Mouse (Mus musculus): Measurements from ENCODE around the gene Emg1. TPM values are rescaled to one million over a fixed set of nuclear protein-coding genes. Genes with fewer than 3 reads are reported as not detected.

Gene Emg1
- polyA plus RNA-seq, 1 experiment from 2014 or later: 93.9 TPM

DNA sequence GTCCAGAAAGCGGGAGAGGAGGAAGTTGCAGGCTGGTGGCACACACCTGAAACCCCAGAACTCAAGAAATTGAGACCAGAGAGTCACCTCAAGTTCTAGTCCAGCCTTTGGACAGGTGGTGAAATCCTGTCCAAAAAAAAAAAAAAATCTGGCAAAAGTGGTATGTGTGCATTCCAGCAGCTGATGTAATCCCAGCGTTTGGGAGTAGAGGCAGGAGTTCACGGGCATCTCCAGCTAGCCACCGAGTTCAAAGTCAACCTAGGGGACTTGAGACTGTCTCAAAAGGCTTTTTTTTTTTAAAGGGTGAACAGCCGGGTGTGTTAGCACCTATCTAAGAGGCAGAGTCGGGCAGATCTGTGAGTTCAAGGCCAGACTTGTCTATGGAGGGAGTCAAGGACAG, 35.8 kb downstream of the Emg1 start:
- DNase-seq (ENCODE audit: low spot score) (no peak), ATAC-seq (ENCODE audit: low FRiP score, low TSS enrichment) (no peak)
- Histone ChIP-seq H3K4me2 (replicated peaks; ENCODE audit: low read depth) (no peak overlapping the region), H3K9ac (ENCODE audit: low read length) (no peak overlapping the region), H3K36me3 (ENCODE audit: control insufficient read depth, insufficient read depth, low read length) (no peaks in the 10 kb centered on the region), H3K4me1 (replicated peaks; ENCODE audit: control insufficient read depth, insufficient read depth) (0 out of 2 replicates have a peak, but pooled peaks cover 3% of the 10 kb centered on the region), H3K9me3 (ENCODE audit: control insufficient read depth, low read length) (no peaks in the 10 kb centered on the region), H3K27me3 (ENCODE audit: control insufficient read depth, insufficient read depth, low read length) (no peaks in the 10 kb centered on the region), H3K27ac (replicated peaks) (no peak overlapping the region), H3K4me3 (ENCODE audit: low read depth, low read length) (no peak overlapping the region)
- WGBS: 78% methylated on average over 6 of the region's 6 CpGs
- TF ChIP-seq CTCF (IDR thresholded peaks at IDR 0.05; ENCODE audit: low read depth) (no peak), EP300 (optimal IDR thresholded peaks at IDR 0.05) (no peak)

DNA sequence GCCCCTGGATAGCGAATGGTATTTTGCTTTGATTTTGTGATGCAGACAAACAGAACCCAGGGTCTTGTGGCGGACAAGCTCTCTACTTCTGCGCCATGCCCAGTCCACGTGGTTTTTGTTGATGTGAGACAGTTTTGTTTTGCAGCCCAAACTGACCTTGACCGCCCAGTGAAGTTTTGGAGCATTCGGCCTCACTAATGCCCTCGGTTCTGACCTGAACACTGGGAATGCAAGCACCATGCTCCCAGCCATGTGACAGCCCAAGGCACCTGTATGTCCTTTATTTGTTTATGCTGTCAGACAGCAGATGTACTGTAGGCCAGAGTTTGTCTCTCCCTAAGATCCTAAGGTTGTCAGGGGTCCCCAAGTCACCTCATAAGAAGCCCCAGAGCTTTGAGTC, 37.4 kb downstream of the Emg1 start:
- no peaks in the 10 kb centered on the region for H3K9me3 ChIP-seq (ENCODE audit: control insufficient read depth, low read length)
- H3K9ac ChIP-seq (ENCODE audit: low read length): no peak overlapping the region
- DNase-seq (ENCODE audit: low spot score) (no peak), ATAC-seq (ENCODE audit: low FRiP score, low TSS enrichment) (no peak)
- TF ChIP-seq EP300 (optimal IDR thresholded peaks at IDR 0.05) (no peak), CTCF (IDR thresholded peaks at IDR 0.05; ENCODE audit: low read depth) (no peak)
- H3K27ac ChIP-seq (replicated peaks): no peak overlapping the region
- no peak overlapping the region for H3K4me3 ChIP-seq (ENCODE audit: low read depth, low read length)
- 92% methylated on average over 7 of the region's 7 CpGs for WGBS
- H3K36me3 ChIP-seq (ENCODE audit: control insufficient read depth, insufficient read depth, low read length): no peaks in the 10 kb centered on the region
- 0 out of 2 replicates have a peak, but pooled peaks cover 3% of the 10 kb centered on the region for H3K4me1 ChIP-seq (replicated peaks; ENCODE audit: control insufficient read depth, insufficient read depth)
- H3K4me2 ChIP-seq (replicated peaks; ENCODE audit: low read depth): no peak overlapping the region
- no peaks in the 10 kb centered on the region for H3K27me3 ChIP-seq (ENCODE audit: control insufficient read depth, insufficient read depth, low read length)

DNA sequence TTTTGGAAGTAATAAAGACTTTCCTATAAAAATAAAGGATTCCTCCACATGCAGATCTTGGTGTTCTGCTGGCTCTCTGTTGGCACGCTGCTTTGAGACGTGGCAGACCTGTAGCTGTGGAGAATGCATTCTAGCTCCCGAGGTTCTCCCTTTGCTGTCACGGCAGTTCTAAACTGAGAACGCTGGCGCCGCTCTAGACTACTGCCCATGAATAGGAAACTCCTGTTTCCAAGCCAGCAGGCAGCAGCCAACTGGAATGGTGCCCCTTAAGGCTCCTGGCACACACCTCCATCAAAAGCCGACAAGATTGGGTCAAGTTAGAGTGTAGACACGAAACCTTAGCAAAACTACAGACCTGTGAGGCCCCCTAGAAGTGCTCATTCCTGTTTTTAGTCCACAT, 38.4 kb downstream of the Emg1 start:
- no peak for ATAC-seq (ENCODE audit: low FRiP score, low TSS enrichment)
- H3K36me3 ChIP-seq (ENCODE audit: control insufficient read depth, insufficient read depth, low read length): no peaks in the 10 kb centered on the region
- no peak overlapping the region for H3K9ac ChIP-seq (ENCODE audit: low read length)
- WGBS: 83% methylated on average over 9 of the region's 9 CpGs
- no peak overlapping the region for H3K4me3 ChIP-seq (ENCODE audit: low read depth, low read length)
- no peaks in the 10 kb centered on the region for H3K9me3 ChIP-seq (ENCODE audit: control insufficient read depth, low read length)
- H3K27ac ChIP-seq (replicated peaks): no peak overlapping the region
- 0 out of 2 replicates have a peak, but pooled peaks cover 3% of the 10 kb centered on the region for H3K4me1 ChIP-seq (replicated peaks; ENCODE audit: control insufficient read depth, insufficient read depth)
- H3K27me3 ChIP-seq (ENCODE audit: control insufficient read depth, insufficient read depth, low read length): no peaks in the 10 kb centered on the region
- no peak overlapping the region for H3K4me2 ChIP-seq (replicated peaks; ENCODE audit: low read depth)
- no peak for DNase-seq (ENCODE audit: low spot score)
- TF ChIP-seq EP300 (optimal IDR thresholded peaks at IDR 0.05): no peak
- no peak for TF ChIP-seq CTCF (IDR thresholded peaks at IDR 0.05; ENCODE audit: low read depth)

DNA sequence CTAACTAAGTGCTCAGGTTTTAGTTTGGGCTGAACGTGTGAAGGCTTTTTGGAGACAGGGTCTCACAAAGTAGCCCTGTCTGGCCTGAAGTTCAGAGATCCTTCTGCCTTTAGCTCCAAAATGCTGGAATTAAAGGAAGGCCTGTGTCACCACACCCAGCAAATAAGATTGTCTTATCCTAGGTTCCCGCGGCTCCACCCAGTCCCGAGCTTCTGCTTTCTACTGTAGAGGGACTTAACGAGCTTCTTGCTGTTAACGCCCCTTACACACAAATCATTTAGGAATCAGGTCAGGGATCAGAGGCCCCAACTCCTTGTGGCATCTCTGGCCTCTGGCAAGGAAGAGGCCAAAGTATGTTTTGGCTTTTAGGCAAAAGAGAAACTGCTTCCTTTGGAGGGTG, 39.9 kb downstream of the Emg1 start:
- H3K36me3 ChIP-seq (ENCODE audit: control insufficient read depth, insufficient read depth, low read length): no peaks in the 10 kb centered on the region
- H3K27ac ChIP-seq (replicated peaks): no peak overlapping the region
- WGBS: 44% methylated on average over 6 of the region's 6 CpGs
- ATAC-seq (ENCODE audit: low FRiP score, low TSS enrichment) (no peak), DNase-seq (ENCODE audit: low spot score) (no peak)
- H3K4me1 ChIP-seq (replicated peaks; ENCODE audit: control insufficient read depth, insufficient read depth): 0 out of 2 replicates have a peak, but pooled peaks cover 3% of the 10 kb centered on the region
- no peak overlapping the region for H3K4me2 ChIP-seq (replicated peaks; ENCODE audit: low read depth)
- no peak overlapping the region for H3K4me3 ChIP-seq (ENCODE audit: low read depth, low read length)
- H3K9me3 ChIP-seq (ENCODE audit: control insufficient read depth, low read length): no peaks in the 10 kb centered on the region
- no peak overlapping the region for H3K9ac ChIP-seq (ENCODE audit: low read length)
- no peaks in the 10 kb centered on the region for H3K27me3 ChIP-seq (ENCODE audit: control insufficient read depth, insufficient read depth, low read length)
- TF ChIP-seq CTCF (IDR thresholded peaks at IDR 0.05; ENCODE audit: low read depth): no peak
- no peak for TF ChIP-seq EP300 (optimal IDR thresholded peaks at IDR 0.05)

DNA sequence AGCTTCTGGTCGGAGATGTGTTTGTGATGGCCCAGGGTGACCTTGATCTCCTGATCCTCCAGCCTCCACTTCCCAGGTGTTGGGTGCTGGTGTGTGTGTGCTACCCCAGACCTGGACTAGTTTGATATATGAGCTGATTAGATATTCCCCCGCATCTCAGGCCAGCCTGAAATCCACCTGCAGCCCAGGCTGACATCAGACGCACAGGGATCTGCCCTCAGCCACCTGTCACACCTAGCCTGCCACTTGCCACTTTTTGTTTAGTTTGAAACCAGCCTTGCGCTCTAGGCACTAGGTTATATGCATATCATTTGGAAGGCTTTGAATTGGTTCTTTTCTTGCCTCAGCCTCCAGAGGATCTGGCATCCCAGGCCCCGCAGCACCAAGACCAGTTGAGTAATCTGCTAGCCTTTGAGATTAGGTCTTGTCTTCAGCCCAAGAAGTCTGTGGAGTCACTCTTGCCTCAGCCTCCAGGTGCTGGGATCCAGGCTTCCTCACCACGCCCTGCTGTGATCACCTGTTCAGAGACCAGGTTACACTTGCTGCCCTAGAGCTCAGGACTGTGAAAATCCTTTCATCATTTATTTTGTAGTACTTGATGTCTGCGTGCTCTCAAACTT, 41.6 kb downstream of the Emg1 start:
- H3K27ac ChIP-seq (replicated peaks): no peak overlapping the region
- no peak overlapping the region for H3K4me3 ChIP-seq (ENCODE audit: low read depth, low read length)
- TF ChIP-seq EP300 (optimal IDR thresholded peaks at IDR 0.05) (no peak), CTCF (IDR thresholded peaks at IDR 0.05; ENCODE audit: low read depth) (no peak)
- H3K36me3 ChIP-seq (ENCODE audit: control insufficient read depth, insufficient read depth, low read length): no peaks in the 10 kb centered on the region
- H3K27me3 ChIP-seq (ENCODE audit: control insufficient read depth, insufficient read depth, low read length): no peaks in the 10 kb centered on the region
- ATAC-seq (ENCODE audit: low FRiP score, low TSS enrichment): no peak
- no peak for DNase-seq (ENCODE audit: low spot score)
- no peak overlapping the region for H3K4me2 ChIP-seq (replicated peaks; ENCODE audit: low read depth)
- 91% methylated on average over 7 of the region's 7 CpGs for WGBS
- H3K4me1 ChIP-seq (replicated peaks; ENCODE audit: control insufficient read depth, insufficient read depth): 0 out of 2 replicates have a peak, but pooled peaks cover 3% of the 10 kb centered on the region
- no peak overlapping the region for H3K9ac ChIP-seq (ENCODE audit: low read length)
- H3K9me3 ChIP-seq (ENCODE audit: control insufficient read depth, low read length): no peaks in the 10 kb centered on the region

DNA sequence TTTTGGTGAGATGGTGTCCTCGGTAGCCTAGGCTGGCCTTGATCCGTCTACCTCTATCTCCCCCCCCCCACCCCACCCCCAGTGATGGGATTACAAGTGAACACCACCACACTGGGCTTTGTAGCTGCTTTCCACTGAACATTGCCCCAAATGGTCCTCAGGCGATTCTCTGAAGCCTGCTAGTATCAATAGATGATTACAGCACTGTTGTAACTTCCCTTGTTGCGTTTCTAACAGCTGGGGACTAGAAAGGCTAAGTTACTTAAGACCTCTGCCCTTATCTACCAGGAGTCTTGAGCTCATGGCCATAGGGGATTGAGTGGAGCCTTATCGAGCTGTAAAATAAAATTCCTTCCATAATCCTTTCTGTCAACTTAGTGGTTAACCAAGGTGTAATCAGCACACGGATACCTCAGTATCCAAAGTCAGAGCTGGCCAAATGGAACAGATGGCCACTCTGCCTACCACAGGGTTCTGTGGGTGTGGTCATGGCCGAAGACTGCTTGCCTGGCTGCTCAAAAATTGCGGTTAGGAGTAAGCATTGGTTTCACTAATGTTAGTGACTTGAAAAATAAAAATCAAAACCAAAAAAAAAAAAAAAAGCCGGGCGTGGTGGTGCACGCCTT, 42.6 kb downstream of the Emg1 start:
- Histone ChIP-seq H3K4me3 (ENCODE audit: low read depth, low read length) (no peak overlapping the region), H3K4me1 (replicated peaks; ENCODE audit: control insufficient read depth, insufficient read depth) (0 out of 2 replicates have a peak, but pooled peaks cover 3% of the 10 kb centered on the region), H3K9me3 (ENCODE audit: control insufficient read depth, low read length) (no peaks in the 10 kb centered on the region), H3K9ac (ENCODE audit: low read length) (no peak overlapping the region), H3K27me3 (ENCODE audit: control insufficient read depth, insufficient read depth, low read length) (no peaks in the 10 kb centered on the region), H3K27ac (replicated peaks) (no peak overlapping the region), H3K4me2 (replicated peaks; ENCODE audit: low read depth) (no peak overlapping the region), H3K36me3 (ENCODE audit: control insufficient read depth, insufficient read depth, low read length) (no peaks in the 10 kb centered on the region)
- DNase-seq (ENCODE audit: low spot score): no peak
- TF ChIP-seq CTCF (IDR thresholded peaks at IDR 0.05; ENCODE audit: low read depth) (no peak), EP300 (optimal IDR thresholded peaks at IDR 0.05) (no peak)
- no peak for ATAC-seq (ENCODE audit: low FRiP score, low TSS enrichment)
- WGBS: 90% methylated on average over 11 of the region's 11 CpGs
